Comparison of ENCODE assay signal across 18 mouse cellular contexts in the genomic region with DNA sequence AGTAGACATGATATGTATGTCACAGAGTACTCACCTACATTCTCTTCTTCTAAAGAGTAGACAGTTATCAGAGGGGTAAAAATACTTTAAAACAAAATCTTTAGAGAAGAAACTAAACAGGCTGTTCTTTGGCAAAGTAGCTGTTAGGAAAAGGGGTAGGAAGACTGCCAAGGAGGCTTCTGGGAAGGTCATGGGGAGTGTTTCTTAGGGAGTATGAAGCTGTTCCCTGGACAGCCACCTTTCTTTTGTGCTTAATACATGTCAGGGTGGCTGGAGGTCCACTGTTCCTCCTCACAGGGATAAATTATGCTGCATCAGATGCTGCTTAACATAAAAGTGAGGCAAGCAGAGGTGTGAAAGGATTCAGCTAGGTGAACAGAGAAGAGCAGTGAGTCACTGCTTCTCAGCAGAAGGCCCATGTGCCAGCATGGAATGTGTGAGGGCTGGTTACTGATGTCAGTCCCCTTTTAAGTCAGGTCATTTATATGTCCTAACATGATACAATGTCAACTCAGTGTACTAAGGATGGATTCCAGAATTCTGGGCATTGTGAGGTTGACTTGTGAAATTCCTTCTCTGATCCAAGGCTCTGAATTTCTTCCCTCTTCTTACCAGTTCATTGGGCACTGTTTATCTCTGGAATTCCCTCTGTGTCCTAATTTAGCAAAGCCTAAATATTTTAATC.
A peak's percentile ranks its signal among the peaks of the same experiment; 100 is the strongest.
DNase-seq lines count a peak whose midpoint lies in the region; ATAC-seq and TF ChIP-seq lines count a peak whose summit lies in the region.
"Had no signal": no experiment of that assay in that cellular context is flagged by ENCODE, and none has a peak within 500 bp of the region (broad histone marks: within the 10 kb centered on the region; RNA-seq: fewer than 3 reads in every experiment).

No protein-coding gene starts in this region.

- H3K4me1 ChIP-seq in testis, adult 2 months (ENCODE audit: control insufficient read depth, insufficient read depth, low read length): no peaks in the 10 kb centered on the region
- no peaks in the 10 kb centered on the region for H3K4me1 ChIP-seq in lung, postnatal 0 days (ENCODE audit: insufficient read depth, low read depth, low read length)
- H3K4me1 ChIP-seq in hindbrain, postnatal 0 days (ENCODE audit: insufficient read depth, low read length): no peaks in the 10 kb centered on the region
- H3K4me1 ChIP-seq: forebrain, embryonic 15.5 days; liver, embryonic 13.5 days; midbrain, embryonic 13.5 days; stomach, embryonic 15.5 days had no signal

- no peak for TF ChIP-seq POLR2A in testis, adult 2 months (IDR thresholded peaks at IDR 0.05; ENCODE audit: control insufficient read depth, low read depth, low read length)

- H3K9me3 ChIP-seq in lung, postnatal 0 days (ENCODE audit: low read length): no peaks in the 10 kb centered on the region
- no peaks in the 10 kb centered on the region for H3K9me3 ChIP-seq in hindbrain, postnatal 0 days (ENCODE audit: low read length)
- H3K9me3 ChIP-seq: forebrain, embryonic 15.5 days; heart, embryonic 12.5 days; liver, embryonic 13.5 days; midbrain, embryonic 13.5 days; stomach, embryonic 15.5 days had no signal

- no peak for DNase-seq in testis, postnatal 14 days (ENCODE audit: low spot score)
- DNase-seq in brain, adult 2 months (ENCODE audit: low read depth, low spot score): peak; percentile 31
- peak; percentile 81 for DNase-seq in lung, postnatal 0 days (ENCODE audit: low spot score)
- DNase-seq in ovary, postnatal 36 days (ENCODE audit: low spot score): no peak
- DNase-seq in hindbrain, postnatal 0 days (ENCODE audit: low spot score): no peak
- DNase-seq: adrenal gland, postnatal 36 days; cerebellum, adult 8-10 months; kidney, adult 11 months; liver, embryonic 13.5 days; right cerebral cortex, postnatal 25 days; thymus, postnatal 14 days had no signal

- no peak overlapping the region for H3K9ac ChIP-seq in lung, postnatal 0 days (replicated peaks; ENCODE audit: low read depth)
- H3K9ac ChIP-seq in hindbrain, postnatal 0 days (replicated peaks; ENCODE audit: low read length): no peak overlapping the region
- H3K9ac ChIP-seq: forebrain, embryonic 15.5 days; heart, embryonic 12.5 days; liver, embryonic 13.5 days; midbrain, embryonic 13.5 days; stomach, embryonic 15.5 days had no signal

- peak; percentile 72 for TF ChIP-seq EP300 in lung, postnatal 0 days (IDR thresholded peaks at IDR 0.05)

- ATAC-seq in lung, postnatal 0 days: peak; percentile 87
- ATAC-seq in hindbrain, postnatal 0 days: no peak
- no peak for ATAC-seq in erythroblast, adult 5-6 weeks (replicated peaks; ENCODE audit: low FRiP score, poor library complexity, severe bottlenecking)
- ATAC-seq: forebrain, embryonic 15.5 days; midbrain, embryonic 13.5 days had no signal

- H3K27ac ChIP-seq in testis, adult 2 months (ENCODE audit: control insufficient read depth, insufficient read depth, low read depth, low read length): peak overlapping the region; percentile 36; the same call in 1 of the 2 replicates
- H3K27ac ChIP-seq in lung, postnatal 0 days (ENCODE audit: low read length): no peak overlapping the region
- no peak overlapping the region for H3K27ac ChIP-seq in hindbrain, postnatal 0 days
- H3K27ac ChIP-seq: forebrain, embryonic 15.5 days; liver, embryonic 13.5 days; midbrain, embryonic 13.5 days; stomach, embryonic 15.5 days had no signal

- no peak overlapping the region; the same call in 1 of the 2 replicates for H3K4me3 ChIP-seq in testis, adult 2 months (ENCODE audit: control insufficient read depth, low read depth, low read length)
- H3K4me3 ChIP-seq in lung, postnatal 0 days (ENCODE audit: low read depth, low read length): no peak overlapping the region
- no peak overlapping the region for H3K4me3 ChIP-seq in hindbrain, postnatal 0 days (ENCODE audit: low read length)
- H3K4me3 ChIP-seq: forebrain, embryonic 15.5 days; heart, embryonic 12.5 days; liver, embryonic 13.5 days; midbrain, embryonic 13.5 days; myocyte; stomach, embryonic 15.5 days had no signal

- TF ChIP-seq CTCF in testis, adult 2 months (IDR thresholded peaks at IDR 0.05; ENCODE audit: control insufficient read depth, insufficient read depth, insufficient replicate concordance, low read depth, low read length): no peak
- TF ChIP-seq CTCF in lung, postnatal 0 days (IDR thresholded peaks at IDR 0.05): no peak
- no peak for TF ChIP-seq CTCF in hindbrain, postnatal 0 days (IDR thresholded peaks at IDR 0.05; ENCODE audit: low read depth)

- no peaks in the 10 kb centered on the region for H3K27me3 ChIP-seq in testis, adult 2 months (ENCODE audit: control insufficient read depth, insufficient read depth, low read length)
- no peaks in the 10 kb centered on the region for H3K27me3 ChIP-seq in lung, postnatal 0 days (replicated peaks; ENCODE audit: insufficient read depth, low read length)
- no peaks in the 10 kb centered on the region for H3K27me3 ChIP-seq in hindbrain, postnatal 0 days (ENCODE audit: insufficient read depth, low read length)
- H3K27me3 ChIP-seq: forebrain, embryonic 15.5 days; heart, embryonic 12.5 days; liver, embryonic 13.5 days; midbrain, embryonic 13.5 days; stomach, embryonic 15.5 days had no signal

- H3K36me3 ChIP-seq in testis, adult 2 months (ENCODE audit: control insufficient read depth, insufficient read depth, low read length): no peaks in the 10 kb centered on the region
- H3K36me3 ChIP-seq in lung, postnatal 0 days (ENCODE audit: insufficient read depth, low read length): no peaks in the 10 kb centered on the region
- H3K36me3 ChIP-seq in hindbrain, postnatal 0 days (ENCODE audit: insufficient read depth, low read length): no peaks in the 10 kb centered on the region
- H3K36me3 ChIP-seq: forebrain, embryonic 15.5 days; heart, embryonic 12.5 days; liver, embryonic 13.5 days; midbrain, embryonic 13.5 days; stomach, embryonic 15.5 days had no signal

- no peak overlapping the region for H3K4me2 ChIP-seq in lung, postnatal 0 days (replicated peaks; ENCODE audit: low read depth, low read length)
- no peak overlapping the region for H3K4me2 ChIP-seq in hindbrain, postnatal 0 days (ENCODE audit: low read depth, low read length)
- H3K4me2 ChIP-seq: forebrain, embryonic 15.5 days; heart, embryonic 12.5 days; liver, embryonic 13.5 days; midbrain, embryonic 13.5 days; stomach, embryonic 15.5 days had no signal

Comparison
In these comparisons a context has a peak if more than half of its experiments do, and no peak if none do; other contexts are left out.
1. DNase-seq: peak in brain, adult 2 months (single experiment) and lung, postnatal 0 days (single experiment); none in testis, postnatal 14 days (single experiment), ovary, postnatal 36 days (single experiment) and hindbrain, postnatal 0 days (single experiment).